Mouse (Mus musculus): Measurements from ENCODE around the gene Pcbp2. TPM values are rescaled to one million over a fixed set of nuclear protein-coding genes. Genes with fewer than 3 reads are reported as not detected.
A peak's percentile ranks its signal among the peaks of the same experiment; 100 is the strongest.

Gene Pcbp2
- polyA plus RNA-seq, 1 experiment from 2014 or later: 152 TPM

- peaks cover 3% of the 10 kb centered on the region; the same call in 1 of the 2 replicates for H3K9me3 ChIP-seq (ENCODE audit: control insufficient read depth, low read length)
These were observed 2.9 kb downstream of the Pcbp2 start for GRCm38 (mm10) chr15:102473246-102473645.

DNA sequence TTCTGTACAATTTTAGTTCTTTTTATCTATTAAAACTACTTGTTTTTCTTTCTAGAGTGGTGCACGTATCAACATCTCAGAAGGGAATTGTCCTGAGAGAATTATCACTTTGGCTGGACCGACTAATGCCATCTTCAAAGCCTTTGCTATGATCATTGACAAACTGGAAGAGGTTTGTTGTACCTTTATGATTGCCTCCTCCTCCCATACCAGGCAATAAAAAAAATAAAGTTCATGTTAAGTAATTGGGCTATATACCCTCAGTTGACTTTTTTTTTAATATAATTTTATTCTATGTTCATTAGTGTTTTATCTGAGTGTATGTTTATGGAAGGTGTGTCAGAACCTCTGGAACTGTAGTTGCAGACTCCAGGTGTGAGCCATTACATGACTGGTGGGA lies 4.2 kb downstream of the Pcbp2 start:
- no peak overlapping the region for H3K27ac ChIP-seq (ENCODE audit: low read length)
- no peaks in the 10 kb centered on the region for H3K27me3 ChIP-seq (replicated peaks; ENCODE audit: control insufficient read depth, insufficient read depth, low read length)
- H3K4me3 ChIP-seq (ENCODE audit: low read length): no peak overlapping the region
- no peak overlapping the region for H3K9ac ChIP-seq (ENCODE audit: low read depth, low read length)
- no peak for ATAC-seq
- H3K4me2 ChIP-seq (ENCODE audit: low read depth, low read length): no peak overlapping the region
- H3K4me1 ChIP-seq (ENCODE audit: control insufficient read depth, insufficient read depth, low read length): peaks cover 3% of the 10 kb centered on the region
- no peaks in the 10 kb centered on the region for H3K9me3 ChIP-seq (ENCODE audit: control insufficient read depth, low read length)
- WGBS: 91% methylated on average over 2 of the region's 2 CpGs
- peaks cover 8% of the 10 kb centered on the region for H3K36me3 ChIP-seq (ENCODE audit: control insufficient read depth, insufficient read depth, low read length)

More at GRCm38 (mm10) chr15:102473246-102473645, 2.9 kb downstream of the Pcbp2 start:
- 73% methylated on average over 2 of the region's 2 CpGs for WGBS
- H3K4me3 ChIP-seq (ENCODE audit: low read length): no peak overlapping the region
- no peak overlapping the region for H3K9ac ChIP-seq (ENCODE audit: low read depth, low read length)
- peaks cover 8% of the 10 kb centered on the region for H3K36me3 ChIP-seq (ENCODE audit: control insufficient read depth, insufficient read depth, low read length)
- H3K4me1 ChIP-seq (ENCODE audit: control insufficient read depth, insufficient read depth, low read length): peaks cover 3% of the 10 kb centered on the region
- no peak for ATAC-seq
- H3K27me3 ChIP-seq (replicated peaks; ENCODE audit: control insufficient read depth, insufficient read depth, low read length): no peaks in the 10 kb centered on the region
- H3K27ac ChIP-seq (ENCODE audit: low read length): no peak overlapping the region
- no peak overlapping the region for H3K4me2 ChIP-seq (ENCODE audit: low read depth, low read length)

- Histone ChIP-seq H3K4me3 (ENCODE audit: low read length) (no peak overlapping the region), H3K27ac (ENCODE audit: low read length) (no peak overlapping the region), H3K9ac (ENCODE audit: low read depth, low read length) (no peak overlapping the region), H3K27me3 (replicated peaks; ENCODE audit: control insufficient read depth, insufficient read depth, low read length) (no peaks in the 10 kb centered on the region), H3K9me3 (ENCODE audit: control insufficient read depth, low read length) (no peaks in the 10 kb centered on the region), H3K36me3 (ENCODE audit: control insufficient read depth, insufficient read depth, low read length) (peaks cover 18% of the 10 kb centered on the region), H3K4me2 (ENCODE audit: low read depth, low read length) (no peak overlapping the region), H3K4me1 (ENCODE audit: control insufficient read depth, insufficient read depth, low read length) (no peaks in the 10 kb centered on the region)
- no peak for ATAC-seq
- WGBS: 82% methylated on average over 3 of the region's 3 CpGs
These were observed 12.8 kb downstream of the Pcbp2 start for GRCm38 (mm10) chr15:102483136-102483535.

DNA sequence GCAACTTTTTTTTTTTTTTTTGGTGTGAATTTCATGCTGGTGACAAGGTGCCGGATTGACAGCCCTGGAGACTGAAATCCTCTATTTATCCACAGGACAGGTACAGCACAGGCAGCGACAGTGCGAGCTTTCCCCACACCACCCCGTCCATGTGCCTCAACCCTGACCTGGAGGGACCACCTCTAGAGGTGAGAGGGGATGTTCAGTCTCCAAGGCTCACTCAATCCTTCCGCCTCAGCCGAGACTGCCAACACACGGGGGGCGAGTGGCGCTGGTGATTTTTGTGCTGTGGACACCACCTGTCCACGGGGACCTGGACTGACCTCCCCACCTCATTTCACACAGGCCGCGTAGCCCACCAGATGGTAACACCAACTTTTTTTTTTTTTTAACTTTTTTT lies 15.5 kb downstream of the Pcbp2 start:
- H3K36me3 ChIP-seq (ENCODE audit: control insufficient read depth, insufficient read depth, low read length): peaks cover 19% of the 10 kb centered on the region
- H3K27me3 ChIP-seq (replicated peaks; ENCODE audit: control insufficient read depth, insufficient read depth, low read length): no peaks in the 10 kb centered on the region
- 90% methylated on average over 12 of the region's 12 CpGs for WGBS
- H3K9ac ChIP-seq (ENCODE audit: low read depth, low read length): no peak overlapping the region
- no peak overlapping the region for H3K4me2 ChIP-seq (ENCODE audit: low read depth, low read length)
- no peak overlapping the region for H3K4me3 ChIP-seq (ENCODE audit: low read length)
- ATAC-seq: no peak
- H3K4me1 ChIP-seq (ENCODE audit: control insufficient read depth, insufficient read depth, low read length): no peaks in the 10 kb centered on the region
- no peaks in the 10 kb centered on the region for H3K9me3 ChIP-seq (ENCODE audit: control insufficient read depth, low read length)
- H3K27ac ChIP-seq (ENCODE audit: low read length): no peak overlapping the region

DNA sequence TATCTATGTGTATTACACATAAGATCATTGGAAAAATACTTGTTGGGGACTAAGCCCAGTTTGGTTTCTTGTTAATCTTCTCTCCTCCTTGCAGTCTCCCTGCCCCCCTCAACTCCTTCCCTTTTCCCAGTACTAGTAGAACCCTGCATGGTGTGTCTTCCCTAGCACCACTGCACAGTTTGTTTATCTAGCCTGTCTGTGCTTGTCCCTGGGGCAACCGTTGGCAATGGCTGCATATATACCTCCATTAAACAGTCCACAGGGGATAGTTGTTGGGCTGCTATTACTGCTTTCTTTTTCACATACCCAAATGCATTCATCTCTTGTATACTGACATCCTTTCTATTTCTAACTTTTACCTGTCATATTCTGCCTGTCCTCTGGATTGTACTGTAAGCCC lies 17.3 kb downstream of the Pcbp2 start:
- Histone ChIP-seq H3K4me3 (ENCODE audit: low read length) (no peak overlapping the region), H3K36me3 (ENCODE audit: control insufficient read depth, insufficient read depth, low read length) (peaks cover 17% of the 10 kb centered on the region), H3K4me1 (ENCODE audit: control insufficient read depth, insufficient read depth, low read length) (no peaks in the 10 kb centered on the region), H3K9ac (ENCODE audit: low read depth, low read length) (no peak overlapping the region), H3K27me3 (replicated peaks; ENCODE audit: control insufficient read depth, insufficient read depth, low read length) (no peaks in the 10 kb centered on the region), H3K27ac (ENCODE audit: low read length) (no peak overlapping the region), H3K9me3 (ENCODE audit: control insufficient read depth, low read length) (no peaks in the 10 kb centered on the region), H3K4me2 (ENCODE audit: low read depth, low read length) (no peak overlapping the region)
- WGBS: 71% methylated on average over 1 of the region's 1 CpGs
- no peak for ATAC-seq

- Histone ChIP-seq H3K27me3 (replicated peaks; ENCODE audit: control insufficient read depth, insufficient read depth, low read length) (no peaks in the 10 kb centered on the region), H3K9me3 (ENCODE audit: control insufficient read depth, low read length) (no peaks in the 10 kb centered on the region), H3K4me3 (ENCODE audit: low read length) (no peak overlapping the region), H3K4me1 (ENCODE audit: control insufficient read depth, insufficient read depth, low read length) (peaks cover 11% of the 10 kb centered on the region), H3K9ac (ENCODE audit: low read depth, low read length) (no peak overlapping the region), H3K27ac (ENCODE audit: low read length) (no peak overlapping the region), H3K4me2 (ENCODE audit: low read depth, low read length) (no peak overlapping the region), H3K36me3 (ENCODE audit: control insufficient read depth, insufficient read depth, low read length) (peaks cover 9% of the 10 kb centered on the region)
- no peak for ATAC-seq
- 84% methylated on average over 3 of the region's 3 CpGs for WGBS
These were observed 28.0 kb downstream of the Pcbp2 start for GRCm38 (mm10) chr15:102498322-102498721.

DNA sequence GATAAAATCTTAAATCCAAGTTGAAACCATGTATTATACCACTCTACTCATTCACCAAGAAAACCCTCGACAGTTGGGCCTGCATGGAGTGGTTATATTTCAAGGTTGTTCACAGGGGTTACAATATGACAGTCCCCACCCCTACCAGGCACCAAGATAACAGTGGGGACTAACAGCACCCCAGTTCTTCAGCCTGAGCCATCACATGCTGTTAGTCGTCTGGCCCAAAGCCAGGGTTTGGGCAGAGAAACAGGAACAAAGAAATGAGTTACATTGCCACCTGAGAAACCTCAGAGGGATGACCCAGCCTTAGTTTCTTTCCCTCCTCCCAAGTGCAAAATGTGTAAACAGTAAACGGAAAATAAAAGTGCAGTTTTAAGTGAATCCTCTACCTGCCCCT lies 29.0 kb downstream of the Pcbp2 start:
- Histone ChIP-seq H3K4me3 (ENCODE audit: low read length) (no peak overlapping the region), H3K36me3 (ENCODE audit: control insufficient read depth, insufficient read depth, low read length) (peaks cover 13% of the 10 kb centered on the region), H3K9me3 (ENCODE audit: control insufficient read depth, low read length) (no peaks in the 10 kb centered on the region), H3K4me2 (ENCODE audit: low read depth, low read length) (no peak overlapping the region), H3K27me3 (replicated peaks; ENCODE audit: control insufficient read depth, insufficient read depth, low read length) (no peaks in the 10 kb centered on the region), H3K27ac (ENCODE audit: low read length) (no peak overlapping the region), H3K9ac (ENCODE audit: low read depth, low read length) (no peak overlapping the region), H3K4me1 (ENCODE audit: control insufficient read depth, insufficient read depth, low read length) (peaks cover 11% of the 10 kb centered on the region)
- ATAC-seq: no peak
- 64% methylated on average over 3 of the region's 3 CpGs for WGBS

DNA sequence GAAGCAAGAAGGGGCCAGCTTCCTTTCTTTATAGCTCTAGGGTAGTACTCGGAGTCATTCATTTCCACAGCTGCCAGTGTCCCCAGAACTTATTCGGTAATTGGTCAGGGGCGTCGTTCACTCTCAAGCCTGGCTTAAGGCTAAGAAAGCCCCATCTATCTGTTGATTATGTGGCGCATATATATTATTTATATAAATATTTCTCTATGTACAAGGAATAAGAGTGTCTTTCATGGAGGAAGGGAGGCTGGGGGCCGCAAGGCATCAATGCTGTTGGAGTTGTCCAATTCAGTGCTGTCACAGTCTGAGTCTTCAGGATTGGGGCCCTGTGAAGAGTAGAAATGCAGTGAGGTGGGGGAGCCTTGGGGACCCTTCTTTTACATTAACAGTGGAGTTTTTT lies 29.5 kb downstream of the Pcbp2 start:
- whole genome bisulfite sequencing: 85% methylated on average over 6 of the region's 6 CpGs

GRCm38 (mm10) chr15:102500479-102500878 lies 30.1 kb downstream of the Pcbp2 start:
- H3K9ac ChIP-seq (ENCODE audit: low read depth, low read length): no peak overlapping the region
- no peak overlapping the region for H3K4me2 ChIP-seq (ENCODE audit: low read depth, low read length)
- ATAC-seq: no peak
- peaks cover 11% of the 10 kb centered on the region for H3K4me1 ChIP-seq (ENCODE audit: control insufficient read depth, insufficient read depth, low read length)
- no peaks in the 10 kb centered on the region for H3K9me3 ChIP-seq (ENCODE audit: control insufficient read depth, low read length)
- 86% methylated on average over 5 of the region's 5 CpGs for WGBS
- H3K27ac ChIP-seq (ENCODE audit: low read length): no peak overlapping the region
- H3K4me3 ChIP-seq (ENCODE audit: low read length): no peak overlapping the region
- H3K36me3 ChIP-seq (ENCODE audit: control insufficient read depth, insufficient read depth, low read length): peaks cover 16% of the 10 kb centered on the region
- no peaks in the 10 kb centered on the region for H3K27me3 ChIP-seq (replicated peaks; ENCODE audit: control insufficient read depth, insufficient read depth, low read length)

More for the DNA sequence above, 29.5 kb downstream of the Pcbp2 start:
- Histone ChIP-seq H3K36me3 (ENCODE audit: control insufficient read depth, insufficient read depth, low read length) (peaks cover 13% of the 10 kb centered on the region), H3K4me2 (ENCODE audit: low read depth, low read length) (no peak overlapping the region), H3K9me3 (ENCODE audit: control insufficient read depth, low read length) (no peaks in the 10 kb centered on the region), H3K4me1 (ENCODE audit: control insufficient read depth, insufficient read depth, low read length) (peaks cover 11% of the 10 kb centered on the region), H3K9ac (ENCODE audit: low read depth, low read length) (no peak overlapping the region), H3K27ac (ENCODE audit: low read length) (no peak overlapping the region), H3K4me3 (ENCODE audit: low read length) (no peak overlapping the region), H3K27me3 (replicated peaks; ENCODE audit: control insufficient read depth, insufficient read depth, low read length) (no peaks in the 10 kb centered on the region)
- ATAC-seq: no peak

DNA sequence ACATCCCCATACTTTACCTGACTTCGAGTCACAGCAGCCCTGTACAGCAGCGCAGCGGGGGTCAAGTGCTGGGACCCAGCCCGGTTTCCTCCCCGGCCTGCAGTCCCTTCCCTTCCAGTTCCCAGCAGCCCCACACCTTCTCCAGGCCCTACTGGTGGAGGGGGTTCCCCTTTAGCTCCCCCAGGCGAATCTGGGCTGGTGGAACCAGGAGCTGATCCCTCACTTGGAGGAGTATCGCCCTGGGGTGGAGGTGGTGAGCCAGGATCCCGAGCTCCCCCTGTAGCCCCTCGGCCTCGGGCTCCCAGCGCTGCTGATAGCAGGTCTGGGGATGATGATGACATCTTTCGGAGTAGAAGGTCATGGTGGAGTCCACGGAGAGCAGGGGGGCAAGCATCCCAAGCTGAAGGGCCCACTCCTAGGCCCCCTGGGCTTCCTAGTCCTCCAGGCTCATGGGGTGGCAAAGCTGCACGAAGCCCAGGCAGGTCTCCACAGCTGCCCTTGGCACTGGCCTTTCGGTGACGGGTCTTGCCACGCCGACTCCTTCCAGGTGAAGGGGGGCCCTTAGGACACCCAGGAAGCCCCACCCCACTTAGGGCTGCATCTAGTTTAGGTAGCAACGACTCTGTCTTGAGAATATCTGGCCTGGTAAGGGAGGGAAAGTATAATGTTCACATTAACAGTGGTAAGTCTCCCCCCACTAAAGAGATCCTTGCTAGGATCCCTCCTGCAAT lies 30.9 kb downstream of the Pcbp2 start:
- Histone ChIP-seq H3K27me3 (replicated peaks; ENCODE audit: control insufficient read depth, insufficient read depth, low read length) (no peaks in the 10 kb centered on the region), H3K36me3 (ENCODE audit: control insufficient read depth, insufficient read depth, low read length) (peaks cover 16% of the 10 kb centered on the region), H3K4me1 (ENCODE audit: control insufficient read depth, insufficient read depth, low read length) (peaks cover 11% of the 10 kb centered on the region), H3K4me2 (ENCODE audit: low read depth, low read length) (0 out of 2 replicates have a peak overlapping the region, but pooled peaks have one; percentile 4), H3K9ac (ENCODE audit: low read depth, low read length) (no peak overlapping the region), H3K27ac (ENCODE audit: low read length) (peak overlapping the region; percentile 43), H3K4me3 (ENCODE audit: low read length) (no peak overlapping the region), H3K9me3 (ENCODE audit: control insufficient read depth, low read length) (no peaks in the 10 kb centered on the region)
- 85% methylated on average over 19 of the region's 19 CpGs for WGBS
- no peak for ATAC-seq
